Mouse (Mus musculus): ENCODE measurements around the gene 4931414P19Rik. TPM values are rescaled to one million over a fixed set of nuclear protein-coding genes. Genes with fewer than 3 reads are reported as not detected.
A peak's percentile ranks its signal among the peaks of the same experiment; 100 is the strongest.

Gene 4931414P19Rik
- polyA plus RNA-seq, 1 experiment from 2014 or later: 7.7 TPM

DNA sequence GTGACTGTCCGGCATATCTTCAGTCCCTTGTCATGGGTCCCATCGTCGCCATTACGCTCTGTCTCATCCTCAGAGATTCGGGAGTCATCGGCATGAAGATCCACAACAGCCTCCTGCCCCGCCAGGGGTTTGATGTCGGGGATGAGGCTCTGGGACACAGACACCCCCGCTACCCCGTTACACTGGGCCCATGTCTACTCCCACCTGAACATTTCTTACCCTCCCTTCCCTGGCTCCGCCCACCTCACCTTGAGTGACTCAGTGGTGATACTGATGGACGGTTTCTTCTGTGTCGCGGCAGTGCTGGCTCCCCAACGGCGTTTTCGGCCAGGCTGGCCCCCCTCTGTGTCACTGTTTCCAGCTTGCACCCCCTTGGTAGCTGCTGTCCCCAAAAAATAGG lies 40.7 kb upstream of the 4931414P19Rik start:
- ATAC-seq (replicated peaks; ENCODE audit: insufficient number of reproducible peaks, low FRiP score, low TSS enrichment, low read depth) (no peak), DNase-seq (ENCODE audit: low spot score) (no peak)
- Histone ChIP-seq H3K36me3 (replicated peaks; ENCODE audit: control insufficient read depth, insufficient read depth, low read depth, low read length) (peaks cover 37% of the 10 kb centered on the region), H3K9me3 (replicated peaks; ENCODE audit: control insufficient read depth, low read length) (no peaks in the 10 kb centered on the region), H3K27me3 (ENCODE audit: control insufficient read depth, insufficient read depth, low read length) (no peaks in the 10 kb centered on the region), H3K4me1 (ENCODE audit: control insufficient read depth, insufficient read depth, low read length) (no peaks in the 10 kb centered on the region), H3K9ac (replicated peaks; ENCODE audit: low read length) (no peak overlapping the region), H3K27ac (replicated peaks; ENCODE audit: low read depth, low read length) (no peak overlapping the region), H3K4me3 (ENCODE audit: low read depth, low read length) (no peak overlapping the region), H3K4me2 (ENCODE audit: low read depth, low read length) (no peak overlapping the region)
- 94% methylated on average over 17 of the region's 17 CpGs for WGBS

DNA sequence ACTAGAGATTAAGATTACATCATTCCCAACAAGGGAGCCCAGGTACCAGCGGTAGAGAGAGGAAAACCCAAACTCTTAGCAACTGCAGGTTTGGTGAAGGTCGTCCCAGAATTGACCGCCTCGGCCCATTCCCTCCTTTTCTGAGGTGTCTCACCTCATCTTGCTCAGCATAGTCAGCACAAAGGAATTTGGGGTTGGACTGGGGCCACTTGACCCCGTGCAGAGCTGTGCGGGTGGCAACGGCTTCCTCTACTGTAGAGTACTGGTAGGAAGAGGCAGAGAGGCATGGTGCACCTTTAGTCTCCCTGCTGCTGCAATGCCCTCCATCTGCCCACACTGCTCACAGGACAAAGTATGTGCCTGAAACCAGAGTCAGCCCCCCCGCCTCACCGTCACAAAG lies 38.5 kb upstream of the 4931414P19Rik start:
- Histone ChIP-seq H3K9me3 (replicated peaks; ENCODE audit: control insufficient read depth, low read length) (no peaks in the 10 kb centered on the region), H3K36me3 (replicated peaks; ENCODE audit: control insufficient read depth, insufficient read depth, low read depth, low read length) (peaks cover 37% of the 10 kb centered on the region), H3K9ac (replicated peaks; ENCODE audit: low read length) (no peak overlapping the region), H3K27me3 (ENCODE audit: control insufficient read depth, insufficient read depth, low read length) (no peaks in the 10 kb centered on the region), H3K27ac (replicated peaks; ENCODE audit: low read depth, low read length) (no peak overlapping the region), H3K4me3 (ENCODE audit: low read depth, low read length) (no peak overlapping the region), H3K4me2 (ENCODE audit: low read depth, low read length) (no peak overlapping the region), H3K4me1 (ENCODE audit: control insufficient read depth, insufficient read depth, low read length) (peaks cover 5% of the 10 kb centered on the region; the same call in 1 of the 2 replicates)
- DNase-seq (ENCODE audit: low spot score): no peak
- WGBS: 94% methylated on average over 9 of the region's 9 CpGs
- no peak for ATAC-seq (replicated peaks; ENCODE audit: insufficient number of reproducible peaks, low FRiP score, low TSS enrichment, low read depth)

DNA sequence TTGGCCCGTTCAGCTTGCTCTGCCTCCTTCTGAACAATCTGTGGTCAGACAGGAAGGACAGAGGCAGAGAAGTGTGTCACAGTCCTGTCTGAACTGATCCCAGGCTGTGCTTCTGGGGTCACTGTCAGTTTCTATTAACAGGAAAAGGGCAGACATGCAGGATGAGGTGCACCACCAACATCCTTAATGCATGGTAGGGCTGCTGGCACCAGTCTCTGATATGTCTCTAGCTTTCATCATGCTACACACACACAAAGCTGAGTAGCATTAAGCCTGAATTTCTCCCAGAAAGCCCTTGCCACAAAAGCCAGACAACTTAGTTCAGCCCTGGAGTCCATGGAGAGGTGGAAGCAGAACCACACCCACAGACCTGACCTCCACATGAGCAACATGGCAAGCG lies 37.2 kb upstream of the 4931414P19Rik start:
- peaks cover 6% of the 10 kb centered on the region; the same call in 1 of the 2 replicates for H3K4me1 ChIP-seq (ENCODE audit: control insufficient read depth, insufficient read depth, low read length)
- ATAC-seq (replicated peaks; ENCODE audit: insufficient number of reproducible peaks, low FRiP score, low TSS enrichment, low read depth) (no peak), DNase-seq (ENCODE audit: low spot score) (no peak)
- no peak overlapping the region for H3K27ac ChIP-seq (replicated peaks; ENCODE audit: low read depth, low read length)
- H3K4me3 ChIP-seq (ENCODE audit: low read depth, low read length): no peak overlapping the region
- no peak overlapping the region for H3K9ac ChIP-seq (replicated peaks; ENCODE audit: low read length)
- no peak overlapping the region for H3K4me2 ChIP-seq (ENCODE audit: low read depth, low read length)
- no peaks in the 10 kb centered on the region for H3K9me3 ChIP-seq (replicated peaks; ENCODE audit: control insufficient read depth, low read length)
- 87% methylated on average over 2 of the region's 2 CpGs for WGBS
- H3K36me3 ChIP-seq (replicated peaks; ENCODE audit: control insufficient read depth, insufficient read depth, low read depth, low read length): peaks cover 34% of the 10 kb centered on the region
- no peaks in the 10 kb centered on the region for H3K27me3 ChIP-seq (ENCODE audit: control insufficient read depth, insufficient read depth, low read length)

DNA sequence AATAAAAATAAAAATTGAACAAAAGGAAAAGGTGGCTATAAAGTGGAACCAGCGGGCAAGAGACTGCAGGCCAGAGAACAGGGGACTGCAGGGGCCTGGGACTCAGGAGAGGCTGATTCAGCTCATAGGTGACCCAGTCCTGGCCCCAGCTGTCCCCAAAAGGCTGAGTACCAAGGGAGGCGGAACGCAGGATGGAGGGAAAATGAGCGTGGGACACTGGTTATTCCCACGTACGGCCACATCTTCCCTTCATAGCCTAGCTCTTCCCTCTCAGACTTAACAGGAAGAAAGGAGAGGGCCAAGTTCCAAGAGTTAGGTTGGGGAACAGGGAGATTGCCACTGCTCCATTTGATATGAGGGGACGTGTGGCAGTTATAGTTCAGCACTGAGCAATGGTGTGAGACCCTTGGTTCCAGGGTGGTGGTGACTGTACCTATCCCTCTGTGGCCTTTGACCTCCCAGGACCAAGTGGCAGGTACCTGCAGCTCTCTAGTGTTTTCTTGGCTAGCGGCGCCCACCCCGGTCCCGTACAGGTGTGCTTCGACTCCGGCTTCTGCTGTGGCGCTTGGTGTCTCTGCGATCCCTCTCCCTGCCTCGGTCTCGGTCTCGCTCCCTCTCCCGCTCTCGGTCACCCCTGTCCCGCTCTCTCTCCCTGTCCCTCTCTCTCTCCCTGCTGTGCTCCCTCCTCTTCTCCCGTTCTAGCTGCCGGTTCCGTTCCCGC lies 36.6 kb upstream of the 4931414P19Rik start:
- no peak overlapping the region; the same call in 1 of the 2 replicates for H3K9ac ChIP-seq (replicated peaks; ENCODE audit: low read length)
- H3K27me3 ChIP-seq (ENCODE audit: control insufficient read depth, insufficient read depth, low read length): no peaks in the 10 kb centered on the region
- ATAC-seq (replicated peaks; ENCODE audit: insufficient number of reproducible peaks, low FRiP score, low TSS enrichment, low read depth) (no peak), DNase-seq (ENCODE audit: low spot score) (no peak)
- H3K27ac ChIP-seq (replicated peaks; ENCODE audit: low read depth, low read length): no peak overlapping the region
- H3K4me2 ChIP-seq (ENCODE audit: low read depth, low read length): no peak overlapping the region
- peaks cover 32% of the 10 kb centered on the region for H3K36me3 ChIP-seq (replicated peaks; ENCODE audit: control insufficient read depth, insufficient read depth, low read depth, low read length)
- H3K4me3 ChIP-seq (ENCODE audit: low read depth, low read length): no peak overlapping the region
- H3K4me1 ChIP-seq (ENCODE audit: control insufficient read depth, insufficient read depth, low read length): peaks cover 6% of the 10 kb centered on the region; the same call in 1 of the 2 replicates
- H3K9me3 ChIP-seq (replicated peaks; ENCODE audit: control insufficient read depth, low read length): no peaks in the 10 kb centered on the region
- WGBS: 77% methylated on average over 22 of the region's 25 CpGs

DNA sequence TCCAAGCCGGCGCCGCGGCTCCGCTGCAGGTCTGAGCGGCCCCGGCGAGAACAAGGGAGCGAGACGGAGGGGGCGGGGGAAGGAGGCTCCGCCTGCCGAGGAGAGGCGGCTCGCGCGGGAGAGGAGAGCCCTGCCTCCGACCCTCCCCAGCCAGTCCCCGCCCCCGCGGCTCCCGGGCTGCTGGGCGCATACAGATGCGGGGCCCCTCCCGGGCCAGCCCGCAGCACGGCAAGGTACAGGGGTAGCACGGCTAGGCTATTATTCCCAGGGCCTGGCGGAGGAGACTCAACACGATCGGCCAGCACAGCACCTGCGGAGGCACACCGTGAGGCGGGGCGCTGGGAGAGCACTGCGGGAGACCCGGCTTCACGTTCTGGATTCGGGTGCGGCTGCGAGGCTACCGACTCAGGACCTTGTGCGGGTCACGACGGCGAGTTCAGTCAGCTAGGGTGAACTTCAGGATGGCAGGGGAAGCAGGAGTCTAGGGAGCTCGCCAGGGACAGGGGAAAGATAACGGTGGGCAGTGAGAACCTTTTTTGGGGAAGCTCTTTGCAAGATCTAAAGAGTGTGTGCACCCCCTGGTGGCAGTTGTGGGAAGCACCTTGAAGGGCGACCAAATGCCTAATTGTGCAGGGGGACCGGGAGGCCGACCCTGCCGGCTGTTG lies 35.6 kb upstream of the 4931414P19Rik start, which contains the start of gene Cdh24:
Cdh24 (minus strand) TSS at position 60 of the 665 bp plus-strand sequence.
- ATAC-seq (replicated peaks; ENCODE audit: insufficient number of reproducible peaks, low FRiP score, low TSS enrichment, low read depth): peak; percentile 89
- Histone ChIP-seq H3K4me3 (ENCODE audit: low read depth, low read length) (peak within 1 kb of the TSS; percentile 75), H3K27ac (replicated peaks; ENCODE audit: low read depth, low read length) (peak within 1 kb of the TSS; percentile 64), H3K9ac (replicated peaks; ENCODE audit: low read length) (peak within 1 kb of the TSS; percentile 92), H3K4me1 (ENCODE audit: control insufficient read depth, insufficient read depth, low read length) (peaks cover 6% of the 10 kb centered on the region; the same call in 1 of the 2 replicates), H3K4me2 (ENCODE audit: low read depth, low read length) (peak within 1 kb of the TSS; percentile 95), H3K36me3 (replicated peaks; ENCODE audit: control insufficient read depth, insufficient read depth, low read depth, low read length) (peaks cover 28% of the 10 kb centered on the region), H3K27me3 (ENCODE audit: control insufficient read depth, insufficient read depth, low read length) (no peaks in the 10 kb centered on the region), H3K9me3 (replicated peaks; ENCODE audit: control insufficient read depth, low read length) (no peaks in the 10 kb centered on the region)
- under 1% methylated on average over 52 of the region's 52 CpGs for WGBS
- peak; percentile 95 for DNase-seq (ENCODE audit: low spot score)

DNA sequence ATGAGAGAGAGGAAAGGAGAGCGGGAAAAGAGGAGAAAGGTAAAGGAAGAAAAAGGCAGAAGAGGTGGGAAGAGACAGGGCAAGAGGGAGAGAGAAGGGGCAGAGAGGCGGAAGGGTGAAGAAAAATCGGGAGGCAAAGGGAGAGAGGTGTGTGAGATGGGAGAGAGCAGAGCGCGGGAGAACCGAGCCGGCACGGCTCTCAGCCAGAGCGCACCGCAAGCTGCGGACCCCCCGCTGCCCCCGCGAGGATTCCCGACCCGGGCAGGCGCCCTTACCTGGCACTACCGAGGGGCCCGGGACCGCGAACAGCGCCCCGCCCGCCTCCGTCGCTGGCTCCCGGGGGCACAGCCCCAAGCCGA lies 35.1 kb upstream of the 4931414P19Rik start, which contains the start of gene Gm17606:
Gm17606 (plus strand) TSS at position 7 of the 359 bp plus-strand sequence.
- DNase-seq (ENCODE audit: low spot score): no peak
- Histone ChIP-seq H3K27me3 (ENCODE audit: control insufficient read depth, insufficient read depth, low read length) (no peaks in the 10 kb centered on the region), H3K9me3 (replicated peaks; ENCODE audit: control insufficient read depth, low read length) (no peaks in the 10 kb centered on the region), H3K4me1 (ENCODE audit: control insufficient read depth, insufficient read depth, low read length) (peaks cover 6% of the 10 kb centered on the region; the same call in 1 of the 2 replicates), H3K4me3 (ENCODE audit: low read depth, low read length) (peak within 1 kb of the TSS; percentile 75), H3K4me2 (ENCODE audit: low read depth, low read length) (peak within 1 kb of the TSS; percentile 95), H3K36me3 (replicated peaks; ENCODE audit: control insufficient read depth, insufficient read depth, low read depth, low read length) (peaks cover 23% of the 10 kb centered on the region), H3K27ac (replicated peaks; ENCODE audit: low read depth, low read length) (peak within 1 kb of the TSS; percentile 64), H3K9ac (replicated peaks; ENCODE audit: low read length) (peak within 1 kb of the TSS; percentile 92)
- WGBS: 0% methylated on average over 21 of the region's 28 CpGs
- no peak; the same call in 1 of the 2 replicates for ATAC-seq (replicated peaks; ENCODE audit: insufficient number of reproducible peaks, low FRiP score, low TSS enrichment, low read depth)

DNA sequence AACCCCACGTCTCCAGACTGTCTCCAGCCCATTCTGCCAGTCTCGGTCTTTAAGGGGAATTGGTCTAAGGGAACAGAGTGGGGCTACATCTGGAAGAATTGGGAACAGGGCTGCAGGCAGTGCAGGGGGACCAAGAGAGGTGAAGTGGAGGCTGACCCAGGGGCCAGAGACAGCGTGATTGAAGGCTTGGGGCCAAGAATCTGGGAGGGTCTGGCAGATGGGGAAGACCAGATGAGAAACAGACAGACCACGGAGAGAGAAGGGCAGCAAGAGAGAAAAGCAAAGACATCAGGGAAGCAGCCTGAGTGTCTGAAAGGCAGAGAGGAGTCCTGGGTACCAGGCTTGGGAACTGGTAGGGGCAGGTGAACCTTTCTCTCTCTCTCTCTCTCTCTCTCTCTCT lies 34.3 kb upstream of the 4931414P19Rik start:
- ATAC-seq (replicated peaks; ENCODE audit: insufficient number of reproducible peaks, low FRiP score, low TSS enrichment, low read depth) (no peak), DNase-seq (ENCODE audit: low spot score) (no peak)
- Histone ChIP-seq H3K4me2 (ENCODE audit: low read depth, low read length) (peak overlapping the region; percentile 95), H3K9me3 (replicated peaks; ENCODE audit: control insufficient read depth, low read length) (no peaks in the 10 kb centered on the region), H3K36me3 (replicated peaks; ENCODE audit: control insufficient read depth, insufficient read depth, low read depth, low read length) (peaks cover 15% of the 10 kb centered on the region), H3K4me3 (ENCODE audit: low read depth, low read length) (peak overlapping the region; percentile 75), H3K27me3 (ENCODE audit: control insufficient read depth, insufficient read depth, low read length) (no peaks in the 10 kb centered on the region), H3K27ac (replicated peaks; ENCODE audit: low read depth, low read length) (no peak overlapping the region), H3K9ac (replicated peaks; ENCODE audit: low read length) (peak overlapping the region; percentile 92; the same call in 1 of the 2 replicates), H3K4me1 (ENCODE audit: control insufficient read depth, insufficient read depth, low read length) (peaks cover 6% of the 10 kb centered on the region; the same call in 1 of the 2 replicates)
- WGBS: 19% methylated on average over 4 of the region's 4 CpGs

DNA sequence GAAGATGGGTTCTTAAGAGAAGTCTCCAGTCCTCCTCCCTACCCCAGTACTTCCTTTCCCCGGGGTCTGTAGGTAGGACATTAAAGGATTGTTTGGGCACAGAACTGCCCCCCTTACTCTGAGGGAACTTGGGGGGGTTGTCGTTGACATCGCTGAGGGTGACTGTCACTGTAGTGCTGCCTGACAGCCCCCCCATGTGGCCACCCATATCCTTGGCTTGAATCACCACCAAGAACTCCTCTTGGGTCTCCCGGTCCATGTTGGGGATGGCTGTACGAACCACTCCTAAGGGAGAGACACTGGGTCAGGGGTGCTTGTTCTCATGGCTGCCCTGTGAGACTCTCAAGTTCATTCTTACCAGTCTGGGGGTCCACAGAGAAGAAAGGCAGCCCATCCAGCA lies 32.4 kb upstream of the 4931414P19Rik start:
- Histone ChIP-seq H3K4me3 (ENCODE audit: low read depth, low read length) (no peak overlapping the region), H3K36me3 (replicated peaks; ENCODE audit: control insufficient read depth, insufficient read depth, low read depth, low read length) (peaks cover 8% of the 10 kb centered on the region), H3K27me3 (ENCODE audit: control insufficient read depth, insufficient read depth, low read length) (no peaks in the 10 kb centered on the region), H3K4me1 (ENCODE audit: control insufficient read depth, insufficient read depth, low read length) (peaks cover 6% of the 10 kb centered on the region; the same call in 1 of the 2 replicates), H3K4me2 (ENCODE audit: low read depth, low read length) (no peak overlapping the region), H3K27ac (replicated peaks; ENCODE audit: low read depth, low read length) (no peak overlapping the region), H3K9me3 (replicated peaks; ENCODE audit: control insufficient read depth, low read length) (no peaks in the 10 kb centered on the region), H3K9ac (replicated peaks; ENCODE audit: low read length) (no peak overlapping the region)
- no peak for ATAC-seq (replicated peaks; ENCODE audit: insufficient number of reproducible peaks, low FRiP score, low TSS enrichment, low read depth)
- DNase-seq (ENCODE audit: low spot score): no peak
- 90% methylated on average over 5 of the region's 5 CpGs for WGBS
